Mouse (Mus musculus) natural killer cell, adult 2 months (primary cell): Measurements from ENCODE around the gene Bckdha.

Experiments
- DNase-seq, 2 experiments: peaks; one replicate each; pipeline ENCODE4 v3.0.0; 2022; ENCODE audit warnings: low spot score in 2 of 2

Bckdha gene

DNA sequence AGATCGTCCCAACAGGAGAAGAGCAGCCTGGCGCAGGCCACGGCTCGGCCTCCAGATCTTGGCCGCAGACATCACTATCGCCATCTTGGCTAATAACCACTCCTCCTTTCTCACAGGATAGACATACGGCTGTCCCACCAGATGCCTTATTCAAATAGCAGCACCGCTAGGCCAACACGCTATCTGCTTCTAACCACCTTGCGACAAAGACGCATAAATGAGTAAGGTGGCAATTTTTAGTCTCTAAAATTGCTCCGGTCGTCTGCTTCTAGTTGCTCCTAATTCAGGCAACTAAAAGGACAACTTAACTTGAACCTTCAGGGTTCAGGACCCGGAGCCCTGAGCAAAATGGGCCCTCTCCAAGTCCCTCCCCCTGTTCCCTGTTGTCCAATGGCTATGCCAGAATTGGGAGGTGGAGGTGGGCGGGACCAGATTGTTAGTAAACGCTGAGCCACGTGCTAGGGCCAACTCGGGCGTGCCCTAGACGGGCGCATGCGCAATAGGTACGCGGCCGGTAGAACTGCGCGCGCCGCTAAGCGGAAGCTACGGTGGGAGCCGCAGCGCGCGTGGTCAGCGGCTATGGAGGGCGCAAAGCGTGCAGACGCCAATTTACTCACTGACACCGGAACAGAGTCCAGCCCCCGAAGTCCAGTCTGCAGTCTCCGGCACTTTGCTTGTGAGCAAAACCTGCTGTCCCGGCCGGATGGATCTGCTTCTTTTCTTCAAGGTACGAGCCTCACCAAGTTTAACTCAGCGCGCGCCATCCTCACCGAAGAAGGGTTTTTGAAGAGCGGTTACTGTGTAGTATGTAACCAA, at the start of gene Bckdha, which contains the start of gene Exosc5:
TSS of gene Bckdha (minus strand) at position 325 of the 816 bp plus-strand sequence.
TSS of gene Exosc5 (plus strand) at position 508 of the 816 bp plus-strand sequence.
- DNase-seq, result peak; percentile 100

DNA sequence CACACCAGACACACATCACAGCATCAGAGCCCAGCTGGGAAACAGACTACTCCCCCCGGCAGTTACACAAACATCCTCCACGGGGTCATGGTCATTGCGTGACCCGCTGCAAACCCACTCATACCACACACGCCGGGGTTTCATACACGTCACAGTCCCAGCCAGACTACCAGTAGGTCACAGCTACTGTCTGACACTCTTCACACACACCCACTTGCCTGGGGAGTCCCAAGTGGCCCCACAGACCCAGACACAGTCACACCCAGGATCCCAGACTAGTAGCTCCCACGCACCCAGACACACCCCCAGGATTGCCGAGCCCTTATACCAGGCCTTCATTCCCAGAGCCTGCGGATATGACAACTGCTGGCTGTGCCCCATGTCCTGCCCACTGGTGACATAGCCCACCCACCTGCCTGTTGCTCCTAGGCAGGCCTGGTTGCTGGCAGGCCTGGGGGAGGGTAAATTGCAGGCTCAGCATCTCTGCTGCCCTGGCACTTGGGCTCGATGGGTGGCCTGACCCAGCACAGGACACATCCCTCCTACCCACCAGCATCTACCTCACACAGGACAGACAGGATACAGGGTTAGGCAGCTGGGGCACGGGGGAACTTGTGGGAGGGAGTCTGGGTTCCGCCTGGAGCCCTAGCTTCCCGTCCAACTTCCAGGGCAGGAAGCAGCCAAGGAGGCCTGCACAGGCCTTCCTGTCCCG, 49.0 kb upstream of the Bckdha start:
- DNase-seq, result peak; percentile 87 to 93

DNA sequence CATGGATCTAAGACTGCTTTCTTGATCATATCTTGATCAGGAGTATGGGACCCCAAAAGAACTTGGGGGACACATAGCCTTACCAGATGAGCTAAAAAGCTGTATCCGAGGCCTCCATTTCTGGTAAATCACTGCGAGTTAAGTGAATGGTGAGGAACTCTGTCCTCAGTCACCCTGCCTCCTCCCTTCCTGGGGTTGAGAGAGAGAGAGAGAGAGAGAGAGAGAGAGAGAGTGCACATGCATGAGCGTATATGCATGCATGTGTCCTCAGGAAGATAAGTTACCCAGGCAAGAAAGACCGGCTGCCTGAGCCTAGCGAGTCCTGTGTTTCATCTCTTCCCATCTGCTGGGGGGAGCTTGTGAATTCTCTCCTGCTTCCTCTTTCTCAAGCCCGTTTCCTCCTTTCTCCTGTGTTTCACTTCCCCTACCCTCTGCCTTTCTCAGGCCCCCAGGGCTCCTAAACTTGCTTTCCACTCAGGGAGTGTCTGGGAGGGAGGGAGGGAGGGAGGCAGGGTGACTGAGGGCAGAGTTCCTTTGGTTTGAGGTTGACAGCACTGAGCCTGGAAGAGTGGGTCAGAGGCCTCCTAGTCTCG, 47.9 kb upstream of the Bckdha start:
- DNase-seq, result peak in 1 of 2 experiments; percentile 29

DNA sequence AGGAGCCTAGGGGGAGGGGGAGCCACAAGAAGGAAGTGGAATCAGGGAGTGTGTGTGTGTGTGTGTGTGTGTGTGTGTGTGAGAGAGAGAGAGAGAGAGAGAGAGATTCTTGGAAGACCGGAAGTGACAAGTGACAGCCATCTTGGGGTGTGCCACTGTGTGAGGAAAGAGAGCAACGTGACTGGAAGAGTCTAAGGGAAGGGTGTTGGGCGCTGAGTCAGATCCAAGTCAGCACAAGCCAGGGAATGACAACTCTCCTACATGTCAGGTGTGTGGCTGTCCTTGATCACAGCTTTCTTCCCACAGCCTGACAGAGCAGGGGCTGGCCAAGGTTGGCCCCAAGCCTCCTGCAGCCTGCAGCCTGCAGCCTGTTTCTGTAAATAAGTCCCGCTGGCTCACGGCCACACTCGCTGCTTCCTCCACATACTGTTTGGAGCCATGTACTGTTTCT, 47.0 kb upstream of the Bckdha start:
- peak in 1 of 2 experiments; percentile 21 for DNase-seq

DNA sequence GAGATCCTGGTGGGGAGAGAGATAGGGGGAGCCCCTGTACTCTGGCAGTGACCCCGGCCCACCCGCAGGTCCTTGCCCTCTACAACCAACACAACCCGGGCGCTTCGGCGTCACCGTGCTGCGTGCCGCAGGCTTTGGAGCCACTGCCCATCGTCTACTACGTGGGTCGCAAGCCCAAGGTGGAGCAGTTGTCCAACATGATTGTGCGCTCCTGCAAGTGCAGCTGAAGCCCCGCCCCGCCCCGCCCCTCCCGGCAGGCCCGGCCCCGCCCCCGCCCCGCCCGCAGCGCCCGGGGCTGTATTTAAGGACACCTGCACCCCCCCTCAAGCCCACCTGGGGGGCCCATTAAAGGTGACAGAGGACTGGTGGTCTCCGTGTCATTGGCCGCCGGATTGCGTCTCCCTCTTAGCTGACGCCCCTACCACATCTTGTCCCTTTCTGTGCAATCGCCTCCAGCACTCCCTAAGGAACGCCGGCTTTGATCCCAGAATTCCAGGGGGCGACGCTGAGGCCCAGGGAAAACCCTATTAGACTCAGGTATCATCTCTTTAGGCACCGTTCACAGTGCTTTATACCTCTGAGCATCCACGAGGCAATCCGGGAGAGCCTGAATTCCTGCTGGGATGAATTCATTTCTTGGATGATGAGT, 46.1 kb upstream of the Bckdha start:
- no peak for DNase-seq

DNA sequence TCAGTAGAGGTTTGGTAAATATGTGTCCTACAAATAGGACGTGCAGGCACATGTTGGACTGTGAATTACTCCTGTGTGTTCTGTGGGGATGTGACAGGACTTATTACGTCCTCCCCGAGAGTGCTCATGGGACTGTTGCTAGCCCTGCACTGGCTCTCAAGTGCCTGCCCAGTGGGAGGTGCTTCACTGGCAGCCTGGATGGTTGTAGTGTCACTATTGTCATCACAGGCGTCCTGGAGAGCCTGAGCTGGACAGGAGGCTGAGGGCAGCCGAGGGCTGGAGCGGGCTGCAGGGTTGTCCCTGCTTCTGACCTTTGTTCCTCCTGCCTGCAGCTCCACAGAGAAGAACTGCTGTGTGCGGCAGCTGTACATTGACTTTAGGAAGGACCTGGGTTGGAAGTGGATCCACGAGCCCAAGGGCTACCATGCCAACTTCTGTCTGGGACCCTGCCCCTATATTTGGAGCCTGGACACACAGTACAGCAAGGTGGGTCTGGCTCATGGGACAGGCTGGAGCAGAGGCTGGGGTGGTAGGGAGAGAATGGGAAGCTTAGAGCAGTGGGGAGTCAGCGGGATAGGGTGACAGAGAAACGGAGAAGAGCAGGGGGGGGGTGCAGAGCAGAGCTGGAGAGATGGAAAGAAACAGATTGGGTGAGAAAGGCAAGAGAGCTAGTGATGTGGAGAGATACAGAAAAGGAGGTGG, 45.2 kb upstream of the Bckdha start:
- DNase-seq, result no peak

DNA sequence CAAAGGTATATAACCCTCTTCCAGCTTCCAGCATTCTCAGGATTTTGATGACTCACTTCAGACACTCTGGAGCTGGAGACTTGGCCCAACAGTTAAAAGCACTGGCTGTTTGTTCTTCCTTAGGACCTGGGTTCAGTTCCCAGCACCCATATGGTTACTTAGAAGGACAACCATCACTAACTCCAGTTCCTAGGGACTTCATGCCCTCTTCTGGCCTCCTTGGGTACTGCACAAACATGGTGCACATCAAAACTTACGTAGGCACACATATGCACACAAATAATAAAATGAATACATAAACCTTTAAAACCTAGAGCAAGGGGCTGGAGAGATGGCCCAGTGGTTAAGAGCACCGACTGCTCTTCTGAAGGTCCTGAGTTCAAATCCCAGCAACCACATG, 43.6 kb upstream of the Bckdha start:
- peak in 1 of 2 experiments; percentile 49 for DNase-seq

DNA sequence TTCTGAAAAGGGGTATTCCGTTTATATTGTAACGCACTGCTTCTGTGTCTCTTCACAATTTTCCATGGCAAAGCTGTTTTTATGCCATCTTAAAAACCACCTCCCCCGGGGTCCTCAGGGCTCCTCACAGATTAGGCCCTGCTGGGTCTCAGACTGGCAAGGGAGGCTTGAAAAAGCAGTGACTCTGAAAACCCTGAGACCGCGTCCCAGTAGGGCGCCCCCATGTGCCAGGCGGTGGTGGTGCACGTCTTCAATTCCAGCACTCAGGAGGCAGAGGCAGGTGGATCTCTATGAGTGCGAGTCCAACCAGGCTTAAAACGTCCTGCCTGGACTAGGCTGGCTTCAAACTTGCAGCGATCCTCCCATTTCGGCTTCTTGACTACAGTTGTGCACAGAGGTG, 42.0 kb upstream of the Bckdha start:
- DNase-seq, result peak; percentile 35 to 51

DNA sequence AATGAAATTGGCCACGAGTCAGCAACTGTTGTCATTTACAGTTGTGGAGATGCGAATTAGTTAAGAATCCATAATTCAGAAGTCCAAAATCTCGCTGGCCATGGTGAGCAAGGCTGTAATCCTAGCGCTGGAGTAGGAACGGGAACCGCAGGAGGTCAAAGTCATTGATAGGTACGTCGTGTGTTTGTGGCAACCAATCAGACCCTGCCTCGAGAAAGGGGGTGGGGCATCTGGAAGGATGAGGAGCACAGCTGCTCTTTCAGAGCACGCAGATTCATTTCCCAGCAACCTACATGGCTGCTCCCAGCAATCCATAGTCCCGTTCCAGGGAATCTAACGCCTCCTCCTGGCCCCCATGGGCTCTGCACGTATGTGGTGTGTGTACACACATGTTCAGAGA, 41.1 kb upstream of the Bckdha start:
- DNase-seq, result no peak

DNA sequence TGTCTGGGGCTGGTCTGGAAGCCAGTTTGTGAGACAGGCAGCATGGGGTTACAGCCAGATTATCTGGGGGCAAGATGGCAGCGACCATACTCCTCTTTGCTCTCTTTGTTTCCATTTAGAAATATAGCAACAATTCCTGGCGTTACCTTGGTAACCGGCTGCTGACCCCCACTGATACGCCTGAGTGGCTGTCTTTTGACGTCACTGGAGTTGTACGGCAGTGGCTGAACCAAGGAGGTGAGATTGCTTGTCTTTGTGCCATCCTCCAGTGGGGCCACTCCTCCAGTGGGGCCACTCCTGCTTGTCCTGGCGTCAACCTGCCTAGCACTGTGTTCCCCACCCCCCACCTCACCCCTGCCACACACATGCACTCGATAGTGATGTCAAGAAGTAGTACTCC, 35.3 kb upstream of the Bckdha start:
- no peak for DNase-seq

DNA sequence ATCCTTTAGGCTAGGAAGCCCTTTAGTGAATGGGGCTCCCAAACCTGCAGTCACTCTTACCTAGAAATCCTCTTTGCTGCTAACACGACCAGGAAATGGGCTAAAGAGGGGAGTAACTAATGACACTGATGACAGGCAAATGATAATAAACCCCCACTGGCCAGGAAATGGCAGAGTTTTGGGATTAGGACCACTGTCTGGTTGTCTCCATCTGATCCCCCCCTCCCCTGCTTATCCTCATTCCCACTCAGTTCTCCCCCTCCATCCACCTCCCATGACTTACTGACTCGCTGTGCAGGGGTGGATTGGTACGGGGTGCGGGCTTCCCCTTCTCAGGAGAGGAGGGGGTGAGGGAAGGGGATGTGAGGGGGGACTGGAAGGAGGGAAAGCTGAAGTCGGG, 31.3 kb upstream of the Bckdha start:
- DNase-seq, result no peak

DNA sequence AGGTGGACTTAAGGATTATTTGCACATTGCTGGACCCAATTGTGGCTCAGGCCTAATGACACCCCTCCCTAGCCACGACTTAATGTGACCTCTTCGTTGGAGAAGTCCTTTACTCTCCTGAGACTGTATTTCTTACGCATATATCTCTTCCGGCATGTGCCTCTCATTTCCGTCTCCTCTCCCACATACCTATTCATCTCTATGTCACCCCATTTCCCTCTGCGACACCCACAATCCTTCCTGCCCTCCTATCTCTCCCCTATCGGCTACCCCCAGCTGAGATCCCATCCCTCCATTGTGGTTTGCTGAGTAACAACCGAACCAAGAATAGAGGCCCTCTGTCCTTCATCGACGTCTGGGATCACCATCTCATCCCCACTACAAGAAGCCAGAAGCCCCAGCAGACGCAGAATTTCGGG, 30.8 kb upstream of the Bckdha start:
- DNase-seq, result no peak

DNA sequence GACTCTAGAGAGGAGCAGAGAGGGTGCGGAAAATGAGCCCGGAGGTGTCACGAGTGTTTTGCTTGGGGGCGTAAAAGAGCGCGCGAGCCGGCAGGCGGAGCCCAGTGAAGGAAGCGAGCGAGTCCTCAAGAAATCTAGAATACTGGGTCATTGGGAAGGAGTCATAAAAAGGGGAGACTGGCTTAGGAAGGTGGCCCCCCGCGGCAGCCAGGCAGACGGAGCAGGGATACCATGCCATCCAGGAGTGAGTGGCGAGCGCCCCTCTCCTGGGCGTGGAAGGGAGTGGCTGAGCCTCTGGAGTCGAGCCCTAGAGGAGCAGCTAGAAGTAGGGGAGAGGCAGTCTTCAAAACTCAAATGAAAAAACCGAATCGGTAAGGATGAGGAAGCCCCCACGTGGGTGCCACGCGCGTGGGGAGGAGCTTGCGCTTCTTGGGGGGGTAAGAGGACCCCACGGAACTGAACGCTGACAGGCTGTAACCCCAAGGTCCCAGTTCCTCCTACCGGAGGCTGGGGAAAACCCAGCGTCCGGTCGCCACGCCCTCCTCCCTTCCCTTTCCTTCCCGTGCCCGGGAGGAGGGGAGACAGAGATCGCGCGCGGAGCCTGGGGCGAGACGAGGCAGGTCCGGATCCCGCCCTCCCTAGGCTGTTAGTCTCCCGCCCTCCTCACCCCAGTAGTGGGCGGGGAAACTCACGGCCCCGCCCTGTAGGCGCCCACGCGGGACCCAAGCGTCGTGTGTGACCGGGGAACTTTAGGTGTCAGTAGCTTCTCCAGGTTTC, 30.2 kb upstream of the Bckdha start:
- peak; percentile 80 to 86 for DNase-seq

DNA sequence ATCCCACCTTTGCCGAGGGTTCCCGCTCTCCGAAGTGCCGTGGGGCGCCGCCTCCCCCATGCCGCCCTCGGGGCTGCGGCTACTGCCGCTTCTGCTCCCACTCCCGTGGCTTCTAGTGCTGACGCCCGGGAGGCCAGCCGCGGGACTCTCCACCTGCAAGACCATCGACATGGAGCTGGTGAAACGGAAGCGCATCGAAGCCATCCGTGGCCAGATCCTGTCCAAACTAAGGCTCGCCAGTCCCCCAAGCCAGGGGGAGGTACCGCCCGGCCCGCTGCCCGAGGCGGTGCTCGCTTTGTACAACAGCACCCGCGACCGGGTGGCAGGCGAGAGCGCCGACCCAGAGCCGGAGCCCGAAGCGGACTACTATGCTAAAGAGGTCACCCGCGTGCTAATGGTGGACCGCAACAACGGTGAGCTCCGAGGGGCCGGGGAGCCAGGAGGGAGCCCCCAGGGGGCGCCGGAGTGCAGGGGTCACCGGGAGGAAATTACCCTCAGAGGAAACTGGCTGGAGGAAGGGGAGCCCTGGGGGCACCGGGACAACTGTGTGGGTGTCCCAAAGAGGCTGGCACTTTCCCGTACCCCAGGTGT, 29.1 kb upstream of the Bckdha start:
- peak; percentile 63 to 71 for DNase-seq

DNA sequence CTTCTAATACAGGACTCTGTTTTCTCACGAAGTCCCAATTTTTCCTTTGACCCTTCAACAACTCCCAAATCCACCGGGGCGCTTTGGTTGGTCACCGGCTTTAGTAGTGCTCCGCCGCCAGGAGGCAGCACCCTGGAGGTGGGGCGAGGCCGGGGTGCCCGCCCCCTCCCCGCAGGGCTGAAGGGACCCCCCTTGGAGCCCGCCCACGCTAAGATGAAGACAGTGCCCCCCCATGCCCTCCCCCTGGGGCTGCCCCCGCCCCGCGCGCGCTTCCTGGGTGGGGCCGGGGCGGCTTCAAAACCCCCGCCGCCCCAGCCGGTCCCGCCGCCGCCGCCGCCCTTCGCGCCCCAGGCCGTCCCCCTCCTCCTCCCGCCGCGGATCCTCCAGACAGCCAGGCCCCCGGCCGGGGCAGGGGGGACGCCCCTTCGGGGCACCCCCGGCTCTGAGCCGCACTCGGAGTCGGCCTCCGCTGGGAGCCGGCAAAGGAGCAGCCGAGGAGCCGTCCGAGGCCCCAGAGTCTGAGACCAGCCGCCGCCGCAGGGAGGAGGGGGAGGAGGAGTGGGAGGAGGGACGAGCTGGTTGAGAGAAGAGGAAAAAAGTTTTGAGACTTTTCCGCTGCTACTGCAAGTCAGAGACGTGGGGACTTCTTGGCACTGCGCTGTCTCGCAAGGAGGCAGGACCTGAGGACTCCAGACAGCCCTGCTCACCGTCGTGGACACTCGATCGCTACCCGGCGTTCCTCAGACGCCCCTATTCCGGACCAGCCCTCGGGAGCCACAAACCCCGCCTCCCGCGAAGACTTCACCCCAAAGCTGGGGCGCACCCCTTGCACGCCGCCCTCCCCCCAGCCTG, 28.1 kb upstream of the Bckdha start, which contains the start of gene Tgfb1:
TSS of gene Tgfb1 (plus strand) at position 323 of the 852 bp plus-strand sequence.
- DNase-seq, result peak; percentile 82 to 89

DNA sequence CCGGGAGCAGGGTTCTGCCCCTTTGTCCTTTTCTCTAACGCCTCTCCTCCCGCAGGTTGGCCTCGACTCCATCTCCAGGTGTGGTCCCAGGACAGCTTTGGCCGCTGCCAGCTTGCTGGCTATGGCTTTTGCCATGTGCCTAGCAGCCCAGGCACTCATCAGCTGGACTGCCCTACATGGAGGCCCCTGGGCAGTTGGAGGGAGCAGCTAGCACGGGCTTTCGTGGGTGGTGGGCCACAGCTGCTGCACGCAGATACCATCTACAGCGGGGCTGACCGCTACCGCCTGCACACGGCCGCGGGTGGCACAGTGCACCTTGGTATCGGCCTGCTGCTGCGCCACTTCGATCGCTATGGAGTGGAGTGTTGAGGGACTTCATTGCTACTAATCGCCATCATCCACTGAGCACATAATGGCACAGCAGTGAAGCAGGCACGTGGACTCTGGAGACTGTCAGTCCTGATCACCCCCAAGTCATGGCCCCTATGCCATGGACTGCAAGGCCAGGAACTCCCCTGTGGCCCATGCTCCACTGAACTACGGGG, 27.2 kb upstream of the Bckdha start:
- no peak for DNase-seq

DNA sequence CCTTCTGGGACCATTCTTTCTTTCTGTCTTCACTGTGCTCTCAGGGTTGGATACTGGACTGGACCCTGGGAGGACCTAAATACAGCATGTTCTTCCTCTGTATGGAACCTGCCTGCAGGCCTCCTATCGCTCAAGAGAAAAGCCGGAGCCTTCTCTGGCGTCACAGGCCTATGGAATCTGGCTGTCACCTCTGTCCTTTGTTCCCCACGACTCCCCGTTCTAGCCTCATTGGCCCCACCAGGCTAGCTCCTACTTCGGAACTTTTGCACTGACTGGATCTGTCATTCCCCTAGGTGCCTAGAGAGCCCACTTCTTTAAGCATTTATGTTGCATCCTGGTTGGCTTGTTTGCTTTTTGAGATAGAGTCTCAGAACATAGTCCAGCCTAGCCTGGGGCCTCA, 25.9 kb upstream of the Bckdha start:
- no peak for DNase-seq

DNA sequence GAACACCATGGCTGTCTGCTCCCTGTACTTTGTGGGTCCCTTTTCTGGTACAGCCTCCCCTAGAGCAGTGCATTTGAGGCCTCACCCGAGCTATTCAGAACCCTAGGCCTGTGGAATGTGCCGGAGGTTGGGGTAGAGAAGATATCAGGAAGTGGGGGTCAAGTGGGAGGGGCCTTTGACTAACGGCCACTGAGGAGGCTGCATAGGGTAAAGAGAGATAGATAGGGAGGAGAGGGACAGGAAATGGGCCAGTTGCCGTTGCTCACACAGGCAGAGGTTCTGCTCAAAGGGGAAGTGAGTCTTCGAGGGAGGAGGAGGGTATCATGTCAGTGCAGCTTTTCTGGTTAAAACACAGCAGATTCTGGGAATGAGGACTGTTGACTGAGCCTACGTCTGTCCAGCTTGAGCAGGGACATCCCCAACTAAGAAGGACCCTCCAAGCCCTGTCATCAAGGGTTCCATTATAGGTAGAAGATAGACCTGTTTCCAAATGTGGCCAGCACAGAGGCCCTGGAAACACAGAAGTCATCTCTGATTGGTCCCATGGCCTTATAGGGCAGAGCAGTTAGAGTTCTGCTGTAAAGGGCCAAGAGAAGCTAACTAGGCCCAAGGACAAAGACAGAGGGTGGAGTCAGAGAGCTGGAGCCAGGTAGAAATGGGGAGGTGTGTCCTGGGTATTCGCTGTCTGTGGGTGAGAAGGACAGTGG, 24.8 kb upstream of the Bckdha start:
- peak; percentile 72 to 74 for DNase-seq
